Mouse (Mus musculus) bone marrow macrophage, adult 2 months (primary cell): ENCODE measurements around the gene Esrrg.

Experiments used
- CTCF ChIP-seq: IDR thresholded peaks from 2 replicates; pipeline ENCODE4 v1.5.1; 2012; ENCODE audit warnings: low read depth, mild to moderate bottlenecking, low read length, moderate library complexity
- POLR2A ChIP-seq: IDR thresholded peaks from 2 replicates; pipeline ENCODE4 v1.6.1; 2012; ENCODE audit warnings: mild to moderate bottlenecking, low read depth, low read length, borderline replicate concordance

DNA sequence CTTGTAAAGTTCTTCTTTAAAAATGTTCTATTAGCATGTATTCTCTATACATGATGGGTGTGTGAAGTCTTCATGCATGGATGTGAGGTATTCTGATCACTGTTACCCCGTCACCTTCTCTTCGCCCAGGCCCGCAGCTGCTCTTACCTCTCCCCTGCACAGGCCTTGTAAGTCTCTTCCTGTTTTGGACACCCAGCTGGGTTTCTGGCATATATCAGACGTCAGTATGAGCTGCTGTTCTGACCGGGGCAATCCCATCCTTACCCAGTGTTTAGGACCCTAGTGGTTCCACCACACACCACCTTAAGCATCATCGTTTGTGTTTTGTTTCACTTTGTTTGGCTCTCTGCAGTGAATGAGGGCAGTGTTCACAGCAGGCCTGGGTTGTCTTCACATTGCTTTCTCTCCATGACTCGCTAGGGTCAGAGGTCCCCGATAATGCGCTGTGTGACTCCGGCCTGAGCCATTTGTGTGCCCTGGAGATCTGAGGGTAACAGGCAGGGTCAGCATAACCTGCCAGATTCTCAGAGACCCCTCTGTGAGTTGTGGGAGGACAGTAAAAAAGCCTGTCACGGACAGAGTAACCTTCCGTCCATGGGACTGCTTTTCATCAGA, 471.8 kb downstream of the Esrrg start:
- TF ChIP-seq CTCF (no peak), POLR2A (no peak)
